Mouse (Mus musculus) adipocyte (in vitro differentiated cells): Measurements from ENCODE around the gene Rdm1.
A peak's percentile ranks its signal among the peaks of the same experiment; 100 is the strongest.

Experiments used
- DNase-seq: peaks from one replicate; pipeline ENCODE4 v3.0.0-alpha.2; 2016; ENCODE audit warnings: low spot score

Gene Rdm1

DNA sequence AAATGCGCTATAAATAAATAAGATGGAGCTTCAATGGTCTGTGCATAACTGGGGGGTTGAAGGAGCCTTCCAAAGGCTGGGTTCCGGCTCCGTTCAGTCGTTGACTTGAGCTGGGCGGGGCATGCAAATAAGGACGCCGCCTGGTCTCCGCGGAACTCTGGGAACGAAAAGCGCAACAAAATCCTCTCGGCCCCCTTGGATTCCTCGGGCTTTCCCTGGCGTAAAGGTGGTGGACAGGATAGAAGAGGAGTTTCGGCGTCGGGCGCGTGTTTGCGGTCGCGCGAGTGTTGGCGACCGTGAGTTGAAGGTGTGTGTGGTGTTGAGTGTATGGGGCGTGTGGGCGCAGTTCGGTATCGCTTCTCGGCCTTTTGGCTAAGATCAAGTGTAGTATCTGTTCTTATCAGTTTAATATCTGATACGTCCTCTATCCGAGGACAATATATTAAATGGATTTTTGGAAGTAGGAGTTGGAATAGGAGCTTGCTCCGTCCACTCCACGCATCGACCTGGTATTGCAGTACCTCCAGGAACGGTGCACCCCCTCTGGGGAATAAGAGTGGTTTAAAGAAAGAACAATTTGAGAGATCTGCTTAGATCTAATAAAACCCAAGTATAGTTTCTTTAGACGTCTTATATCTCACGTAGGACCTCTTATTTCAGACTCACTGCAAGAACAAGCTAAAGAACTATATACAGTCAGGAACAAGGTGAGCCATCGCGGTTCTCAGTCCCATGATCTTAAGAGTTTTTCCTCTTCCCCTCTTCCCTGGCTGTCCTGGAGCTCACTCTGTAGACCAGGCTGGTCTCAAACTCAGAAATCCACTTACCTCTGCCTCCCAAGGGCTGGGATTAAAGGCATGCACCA is 31.1 kb downstream of the Rdm1 start:
- DNase-seq: peak; percentile 79

DNA sequence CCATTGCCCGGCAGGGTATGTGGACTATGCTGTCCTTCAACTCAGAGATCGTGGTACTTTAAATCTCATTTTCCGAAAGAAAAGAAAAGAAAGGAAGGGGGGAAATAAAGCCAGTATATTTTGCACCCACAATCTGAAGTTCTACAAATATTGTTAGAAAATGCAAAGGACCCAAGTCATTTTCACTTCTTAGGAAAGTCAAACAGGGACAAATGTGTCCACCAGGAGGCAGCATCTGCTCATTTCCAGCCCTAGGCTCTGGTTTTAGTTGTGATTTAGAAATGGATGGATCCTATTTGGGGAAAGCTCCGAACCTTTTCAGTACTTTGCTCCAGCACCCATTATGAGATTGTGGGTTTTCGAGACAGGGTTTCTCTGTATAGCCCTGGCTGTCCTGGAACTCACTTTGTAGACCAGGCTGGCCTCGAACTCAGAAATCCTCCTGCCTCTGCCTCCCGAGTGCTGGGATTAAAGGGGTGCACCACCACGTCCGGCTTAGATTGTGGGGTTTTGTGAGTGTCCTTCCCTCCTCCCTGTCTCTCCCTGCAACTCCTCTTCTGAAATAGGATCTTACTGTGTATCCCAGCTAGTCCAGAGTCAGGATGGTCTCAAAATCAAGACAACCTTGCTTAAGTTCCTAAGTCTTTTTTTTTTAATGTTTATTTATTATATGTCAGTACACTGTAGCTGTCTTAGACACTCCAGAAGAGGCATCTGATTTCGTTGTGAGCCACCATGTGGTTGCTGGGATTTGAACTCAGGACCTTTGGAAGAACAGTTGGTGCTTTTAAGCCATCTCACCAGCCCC is 32.0 kb downstream of the Rdm1 start:
- peak; percentile 89 for DNase-seq

GRCm38 (mm10) chr11:101661191-101661590 is 34.2 kb downstream of the Rdm1 start:
- DNase-seq: no peak

GRCm38 (mm10) chr11:101661786-101662185 is 34.8 kb downstream of the Rdm1 start:
- no peak for DNase-seq

DNA sequence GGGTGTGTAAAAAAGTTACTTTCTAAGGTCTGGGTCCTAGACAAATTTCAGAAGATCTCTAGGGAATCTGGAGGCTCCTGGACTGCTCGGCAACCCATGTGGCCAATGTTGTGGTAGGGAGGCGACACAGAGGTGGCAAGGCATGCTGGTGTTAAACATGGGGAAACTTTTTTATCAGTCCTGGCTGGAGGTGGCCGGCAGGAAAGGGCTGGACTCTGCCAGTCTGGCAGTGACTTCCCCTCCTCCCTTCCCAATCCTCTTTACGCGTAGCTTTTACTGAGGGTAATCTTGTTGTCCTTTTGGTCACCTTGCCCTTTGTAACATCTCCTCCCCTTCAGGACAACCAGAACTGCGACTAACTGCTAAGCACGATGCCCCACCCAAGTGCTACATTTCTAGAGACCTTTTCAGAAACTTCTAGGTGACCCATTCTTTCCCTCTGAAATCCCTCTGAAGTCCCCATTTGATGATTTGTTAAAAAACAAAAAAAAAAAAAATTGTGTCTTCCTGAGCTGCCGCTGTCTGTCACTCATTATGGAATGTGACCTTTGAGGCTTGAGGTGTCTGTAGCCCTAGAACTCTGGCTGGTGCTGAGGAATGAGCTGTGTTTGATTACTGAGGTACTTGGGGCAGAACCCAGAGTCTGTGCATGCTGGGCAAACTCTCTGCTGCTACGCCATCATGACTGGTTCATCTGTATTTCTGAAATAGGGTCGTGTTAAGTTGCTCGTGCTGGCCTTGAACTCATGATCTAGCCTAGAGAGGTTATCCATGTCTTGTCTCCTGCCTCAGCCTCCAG is 36.4 kb downstream of the Rdm1 start:
- no peak for DNase-seq

DNA sequence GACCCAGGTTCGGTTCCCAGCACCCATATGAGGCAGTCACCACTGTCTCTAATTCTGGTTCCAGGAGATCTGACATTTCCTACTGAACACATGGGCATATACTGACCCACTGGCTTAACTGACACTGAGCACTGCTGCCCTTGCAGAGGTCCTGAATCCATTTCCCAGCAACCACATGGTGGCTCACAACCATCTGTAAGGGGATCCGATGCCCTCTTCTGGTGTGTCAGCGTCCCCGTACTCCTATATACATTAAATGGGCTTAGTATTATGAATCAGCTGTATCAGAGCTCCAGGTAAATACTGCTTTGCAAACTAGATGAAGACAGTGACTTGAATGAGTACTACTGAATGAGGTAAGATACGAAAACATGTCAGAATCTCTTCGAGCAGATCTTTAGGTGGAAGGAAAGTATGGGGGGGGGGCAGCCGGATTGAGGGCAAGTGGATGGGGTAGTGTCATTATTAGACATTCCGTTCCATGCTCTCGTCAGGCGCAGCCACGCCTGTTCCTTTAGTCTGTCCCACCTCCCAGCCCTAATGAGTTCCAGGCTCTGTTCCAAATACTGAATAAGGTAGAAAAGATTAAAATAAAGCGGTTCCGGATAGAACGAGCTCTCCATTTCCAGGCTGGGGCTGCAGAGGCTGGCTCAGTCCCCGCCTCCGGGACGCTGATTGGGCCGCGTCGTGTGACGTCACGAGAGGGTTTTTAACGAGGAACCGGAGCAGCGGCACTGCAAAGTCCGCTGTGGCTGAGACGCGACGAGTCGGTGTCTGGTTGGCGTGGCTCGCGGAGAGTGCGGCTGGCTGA is 38.0 kb downstream of the Rdm1 start, which contains the start of gene Arl4d:
TSS of gene Arl4d (plus strand) at position 717 of the 811 bp plus-strand sequence.
- DNase-seq: peak; percentile 85

- DNase-seq: no peak
Observed at GRCm38 (mm10) chr11:101665636-101665992, 38.6 kb downstream of the Rdm1 start.

DNA sequence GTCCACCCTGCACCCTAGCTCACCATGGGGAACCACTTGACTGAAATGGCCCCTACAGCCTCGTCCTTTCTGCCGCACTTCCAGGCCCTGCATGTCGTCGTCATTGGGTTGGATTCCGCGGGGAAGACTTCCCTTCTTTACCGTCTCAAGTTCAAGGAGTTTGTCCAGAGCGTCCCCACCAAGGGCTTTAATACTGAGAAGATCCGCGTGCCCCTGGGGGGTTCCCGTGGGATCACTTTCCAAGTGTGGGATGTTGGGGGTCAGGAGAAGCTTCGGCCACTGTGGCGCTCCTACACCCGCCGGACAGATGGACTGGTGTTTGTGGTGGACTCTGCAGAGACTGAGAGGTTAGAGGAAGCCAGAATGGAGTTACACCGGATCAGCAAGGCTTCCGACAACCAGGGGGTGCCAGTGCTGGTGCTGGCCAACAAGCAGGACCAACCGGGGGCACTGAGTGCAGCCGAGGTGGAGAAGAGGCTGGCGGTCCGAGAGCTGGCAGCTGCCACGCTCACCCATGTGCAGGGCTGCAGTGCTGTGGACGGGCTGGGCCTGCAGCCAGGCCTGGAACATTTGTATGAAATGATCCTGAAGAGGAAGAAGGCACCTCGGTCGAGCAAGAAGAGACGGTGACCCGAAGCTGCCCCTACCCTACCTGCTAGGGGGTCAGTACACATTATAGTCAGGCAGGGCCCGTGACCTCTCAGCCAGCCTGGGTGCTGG is 39.8 kb downstream of the Rdm1 start:
- DNase-seq: no peak

- no peak for DNase-seq
Observed at GRCm38 (mm10) chr11:101667871-101668532, 41.0 kb downstream of the Rdm1 start.

DNA sequence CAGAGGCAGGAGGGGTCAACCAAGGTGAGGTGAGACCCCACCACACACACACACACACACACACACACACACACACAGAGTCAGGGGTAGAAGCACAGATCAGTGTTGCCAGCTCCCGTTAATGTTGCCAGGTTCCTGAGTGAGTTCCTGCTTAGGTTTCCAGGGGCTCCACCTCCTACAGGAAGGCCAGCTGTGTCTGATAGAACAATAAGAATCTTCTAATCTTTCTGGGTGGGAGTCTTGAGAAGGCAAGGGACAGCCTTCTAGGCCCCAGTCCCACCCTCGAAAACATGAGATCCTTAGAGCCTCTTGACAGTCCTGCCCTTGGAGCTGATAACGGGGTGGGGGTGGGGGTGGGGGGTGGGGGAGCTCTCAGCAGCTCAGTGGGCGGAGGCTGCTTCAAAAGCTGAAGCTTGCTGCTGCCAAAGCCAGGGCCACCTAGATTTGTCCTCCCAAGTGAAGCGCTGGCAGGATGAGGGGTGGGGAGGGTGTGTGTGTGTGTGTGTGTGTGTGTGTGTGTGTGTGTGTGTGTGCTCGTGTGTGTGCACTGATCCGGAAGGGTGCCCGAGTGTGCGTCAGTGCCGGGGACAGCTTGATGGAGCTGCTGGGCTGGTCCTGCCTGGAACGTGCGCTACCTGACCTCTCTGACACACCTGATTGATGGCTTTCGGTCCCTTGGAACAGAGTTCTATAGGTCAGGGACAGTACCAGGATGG is 41.7 kb downstream of the Rdm1 start:
- DNase-seq: no peak

GRCm38 (mm10) chr11:101670334-101670733 is 43.3 kb downstream of the Rdm1 start:
- no peak for DNase-seq

DNA sequence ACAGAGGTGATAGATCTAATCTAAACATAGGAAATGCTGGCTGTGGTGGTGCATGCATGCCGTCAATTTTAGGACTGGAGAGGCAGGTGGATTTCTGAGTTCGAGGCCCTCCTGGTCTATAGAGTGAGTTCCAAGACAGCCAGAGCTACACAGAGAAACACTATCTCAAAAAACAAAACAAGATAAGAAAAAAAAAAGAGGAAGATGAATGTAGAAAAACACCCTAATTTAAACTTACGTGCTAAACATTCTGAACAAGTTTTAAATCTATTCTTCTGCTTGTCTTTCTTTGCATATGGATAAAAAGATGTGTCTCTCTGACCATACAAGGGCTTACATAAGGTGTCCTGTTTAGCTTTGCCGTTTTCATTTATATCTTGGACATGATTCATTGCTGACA is 44.3 kb downstream of the Rdm1 start:
- no peak for DNase-seq

DNA sequence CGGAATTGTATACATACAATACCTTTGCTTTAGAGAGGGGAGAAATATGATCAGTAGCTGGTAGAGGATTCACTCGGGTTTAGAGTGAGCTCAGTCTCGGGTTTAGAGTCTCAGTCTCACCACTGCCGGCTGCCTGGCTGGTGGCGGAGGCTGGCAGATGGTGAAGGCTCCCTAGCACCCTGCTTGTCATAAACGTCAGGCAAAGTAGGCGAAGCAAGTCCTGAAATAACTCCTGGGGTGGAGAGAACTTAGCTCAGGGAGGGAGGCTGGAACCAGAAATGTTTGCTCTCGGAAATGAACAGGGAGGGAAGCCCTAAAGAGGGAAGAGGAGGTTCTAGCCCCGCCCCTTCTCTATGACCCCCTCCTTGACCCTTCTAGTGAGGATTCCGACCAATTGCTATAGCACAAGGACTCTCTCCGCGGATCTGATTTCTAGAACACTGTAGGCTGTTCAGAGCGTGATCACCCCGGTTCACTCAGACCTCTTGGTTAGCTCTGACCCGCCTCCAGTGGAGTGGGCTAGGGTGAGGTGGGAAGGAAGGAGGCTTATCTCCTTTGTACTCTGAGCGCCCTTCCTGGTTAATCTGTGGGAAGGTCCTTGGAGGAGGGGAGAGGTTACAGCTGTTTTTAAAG is 46.1 kb downstream of the Rdm1 start:
- no peak for DNase-seq

DNA sequence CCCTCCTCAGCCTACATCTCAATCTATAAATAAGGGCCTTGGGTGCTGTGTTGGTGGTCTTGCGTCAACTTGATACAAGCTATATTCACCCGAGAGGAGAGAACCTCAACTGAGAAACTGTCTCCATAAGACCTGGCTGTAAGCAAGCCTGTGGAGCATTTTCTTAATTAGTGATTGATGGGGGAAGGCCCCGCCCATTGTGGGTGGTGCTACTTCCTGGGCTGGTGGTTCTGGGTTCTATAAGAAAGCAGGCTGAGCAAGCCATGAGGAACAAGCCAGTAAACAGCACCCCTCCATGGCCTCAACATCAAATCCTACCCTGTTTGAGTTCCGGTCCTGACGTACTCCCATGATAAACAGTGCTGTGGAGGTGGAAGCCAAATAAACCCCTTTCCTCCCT is 47.1 kb downstream of the Rdm1 start:
- no peak for DNase-seq

DNA sequence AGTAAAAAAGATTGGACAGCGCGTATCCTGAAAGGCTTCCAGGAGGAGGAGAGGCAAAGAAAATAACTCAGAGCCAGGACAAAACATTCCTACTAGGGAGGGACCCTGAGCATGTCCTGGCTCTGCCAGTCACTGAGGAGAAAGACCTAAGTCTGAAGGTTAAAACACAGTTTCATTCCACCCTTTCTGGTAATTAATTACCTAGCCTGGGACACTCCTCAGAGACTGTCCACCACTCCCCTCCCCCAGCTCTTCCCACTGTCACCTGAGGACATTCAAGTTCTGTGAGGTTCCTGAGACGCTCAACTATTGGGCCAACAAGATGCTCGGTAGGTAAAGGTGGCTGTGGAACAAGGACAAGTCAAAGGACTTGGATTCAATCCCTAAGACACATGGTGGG is 48.4 kb downstream of the Rdm1 start:
- DNase-seq: no peak

DNA sequence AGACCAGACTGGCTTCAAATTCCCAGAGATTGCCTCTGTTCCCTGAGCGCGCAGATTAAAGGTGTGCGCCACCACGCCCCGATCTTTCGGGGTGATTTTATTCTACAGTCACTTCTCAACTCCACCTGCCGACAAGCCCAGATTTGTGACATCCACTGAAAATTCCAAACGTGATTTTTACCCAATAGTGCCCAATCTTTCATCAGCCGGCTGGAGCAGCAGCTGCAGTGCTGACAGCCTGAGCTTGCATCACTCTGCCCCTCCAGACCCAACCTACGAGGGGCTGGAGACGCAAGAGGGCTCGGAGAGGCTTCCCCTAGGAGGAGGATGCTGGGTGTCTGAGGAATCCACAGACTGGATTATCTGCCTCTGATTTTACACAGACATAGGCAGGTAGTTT is 50.7 kb downstream of the Rdm1 start:
- DNase-seq: no peak

- DNase-seq: no peak
Observed at GRCm38 (mm10) chr11:101678770-101679169, 51.8 kb downstream of the Rdm1 start.

GRCm38 (mm10) chr11:101679907-101680306 is 52.9 kb downstream of the Rdm1 start:
- DNase-seq: no peak
